Mouse (Mus musculus) large intestine, adult 2 months (tissue): ENCODE measurements around the gene Kcnj11. TPM values are rescaled to one million over a fixed set of nuclear protein-coding genes. Genes with fewer than 3 reads are reported as not detected.

Experiments used
- DNase-seq: peaks from one replicate; pipeline ENCODE4 v3.0.0-alpha.2; 2012; ENCODE audit warnings: low read depth, low spot score
- WGBS: fragments of 180-500 bp; shearing (Covaris S2); methylation state at CpG from one replicate; pipeline ENCODE4 v1.1.7; 2018; 5-methylcytosine and 5-hydroxymethylcytosine counted together
- polyA plus RNA-seq: library from polyadenylated mRNA; depleted of rRNA; stranded (reverse); fragments of >200 nt; gene quantifications from 2 replicates; pipeline ENCODE4 v1.2.3, GENCODE M21; 2012; rRNA removed

The Kcnj11 gene
- polyA plus RNA-seq = 1.1 and 1.2 TPM in 2 replicates

- no peak for DNase-seq
- WGBS = under 1% methylated on average over 31 of the region's 34 CpGs
Measured at GRCm38 (mm10) chr7:46100563-46100962, at the start of gene Kcnj11. Gene Kcnj11 (minus strand): TSS chr7:46100764.

- no peak for DNase-seq
- 52% methylated on average over 7 of the region's 7 CpGs for WGBS
Measured at GRCm38 (mm10) chr7:46147417-46147816, 46.9 kb upstream of the Kcnj11 start.

- WGBS = 84% methylated on average over 7 of the region's 7 CpGs
Measured at GRCm38 (mm10) chr7:46146675-46147308, 46.2 kb upstream of the Kcnj11 start.

GRCm38 (mm10) chr7:46144061-46144460, 43.5 kb upstream of the Kcnj11 start:
- 91% methylated on average over 8 of the region's 8 CpGs for WGBS
- DNase-seq = no peak

More at GRCm38 (mm10) chr7:46146675-46147308, 46.2 kb upstream of the Kcnj11 start:
- no peak for DNase-seq

GRCm38 (mm10) chr7:46138329-46138930, 37.9 kb upstream of the Kcnj11 start:
- DNase-seq = no peak
- WGBS = 44% methylated on average over 7 of the region's 7 CpGs

GRCm38 (mm10) chr7:46133858-46134257, 33.3 kb upstream of the Kcnj11 start:
- WGBS = 50% methylated on average over 7 of the region's 7 CpGs

GRCm38 (mm10) chr7:46132229-46132628, 31.7 kb upstream of the Kcnj11 start:
- WGBS = 91% methylated on average over 12 of the region's 12 CpGs
- no peak for DNase-seq

More at GRCm38 (mm10) chr7:46133858-46134257, 33.3 kb upstream of the Kcnj11 start:
- DNase-seq = no peak

GRCm38 (mm10) chr7:46131806-46132205, 31.2 kb upstream of the Kcnj11 start:
- WGBS = 86% methylated on average over 8 of the region's 8 CpGs
- no peak for DNase-seq

GRCm38 (mm10) chr7:46131266-46131665, 30.7 kb upstream of the Kcnj11 start:
- DNase-seq = peak; percentile 44
- WGBS = 20% methylated on average over 3 of the region's 3 CpGs

- 23% methylated on average over 7 of the region's 7 CpGs for WGBS
- DNase-seq = no peak
Measured at GRCm38 (mm10) chr7:46130723-46131122, 30.2 kb upstream of the Kcnj11 start.

GRCm38 (mm10) chr7:46129463-46130179, 29.1 kb upstream of the Kcnj11 start:
- 40% methylated on average over 7 of the region's 7 CpGs for WGBS
- peak; percentile 61 for DNase-seq

GRCm38 (mm10) chr7:46128196-46128595, 27.6 kb upstream of the Kcnj11 start:
- no peak for DNase-seq
- WGBS = 63% methylated on average over 7 of the region's 7 CpGs

GRCm38 (mm10) chr7:46125340-46125739, 24.8 kb upstream of the Kcnj11 start:
- no peak for DNase-seq
- WGBS = 92% methylated on average over 11 of the region's 11 CpGs

GRCm38 (mm10) chr7:46124460-46124859, 23.9 kb upstream of the Kcnj11 start:
- no peak for DNase-seq
- 79% methylated on average over 6 of the region's 6 CpGs for WGBS

- peak; percentile 40 for DNase-seq
- WGBS = 14% methylated on average over 4 of the region's 4 CpGs
Measured at GRCm38 (mm10) chr7:46122964-46123363, 22.4 kb upstream of the Kcnj11 start.

- DNase-seq = no peak
- 95% methylated on average over 16 of the region's 16 CpGs for WGBS
Measured at GRCm38 (mm10) chr7:46117035-46117434, 16.5 kb upstream of the Kcnj11 start.

- 58% methylated on average over 10 of the region's 10 CpGs for WGBS
- DNase-seq = no peak
Measured at GRCm38 (mm10) chr7:46116118-46116581, 15.6 kb upstream of the Kcnj11 start.

- no peak for DNase-seq
- WGBS = 36% methylated on average over 3 of the region's 3 CpGs
Measured at GRCm38 (mm10) chr7:46113435-46113834, 12.9 kb upstream of the Kcnj11 start.

- no peak for DNase-seq
- WGBS = 73% methylated on average over 6 of the region's 6 CpGs
Measured at GRCm38 (mm10) chr7:46111938-46112337, 11.4 kb upstream of the Kcnj11 start.

GRCm38 (mm10) chr7:46111212-46111817, 10.8 kb upstream of the Kcnj11 start:
- no peak for DNase-seq
- WGBS = 76% methylated on average over 15 of the region's 15 CpGs
